Mouse (Mus musculus) limb, embryonic 14.5 days (tissue): ENCODE data around the gene Icam1. TPM values are rescaled to one million over a fixed set of nuclear protein-coding genes. Genes with fewer than 3 reads are reported as not detected.
A peak's percentile ranks its signal among the peaks of the same experiment; 100 is the strongest.

Experiments
- ATAC-seq: fragments of 200-750 bp; cut with Nextera tagmentation; 2 replicates; pipeline ENCODE4 v1.8.0; 2017; ENCODE audit warnings: low read depth, moderate number of reproducible peaks, moderate TSS enrichment; ENCODE audit not compliant: low FRiP score
- DNase-seq: peaks from one replicate; pipeline ENCODE4 v3.0.0-alpha.2; 2015; ENCODE audit warnings: low spot score
- H3K27ac ChIP-seq: fragments of 300-500 bp; sonication (generic); replicated peaks from 2 replicates; pipeline ENCODE4 v1.5.1; 2014; ENCODE audit warnings: low read depth, mild to moderate bottlenecking, low read length, moderate library complexity, mixed read lengths
- H3K27me3 ChIP-seq: fragments of 300-500 bp; sonication (generic); 2 replicates; pipeline ENCODE4 v1.6.1; 2014; ENCODE audit warnings: low read length, mixed read lengths; ENCODE audit not compliant: control insufficient read depth, insufficient read depth
- H3K36me3 ChIP-seq: fragments of 300-500 bp; sonication (generic); 2 replicates; pipeline ENCODE4 v1.6.1; 2014; ENCODE audit warnings: mild to moderate bottlenecking, low read length, moderate library complexity, mixed read lengths; ENCODE audit not compliant: control insufficient read depth, insufficient read depth
- H3K4me1 ChIP-seq: fragments of 300-500 bp; sonication (generic); 2 replicates; pipeline ENCODE4 v1.6.1; 2014; ENCODE audit warnings: antibody characterized with exemption, low read length, mixed read lengths; ENCODE audit not compliant: control insufficient read depth, insufficient read depth
- H3K4me2 ChIP-seq: fragments of 300-500 bp; sonication (generic); replicated peaks from 2 replicates; pipeline ENCODE4 v1.6.1; 2014; ENCODE audit warnings: low read depth, mild to moderate bottlenecking, low read length, moderate library complexity; ENCODE audit not compliant: severe bottlenecking
- H3K4me3 ChIP-seq: fragments of 300-500 bp; sonication (generic); replicated peaks from 2 replicates; pipeline ENCODE4 v1.5.1; 2014; ENCODE audit warnings: low read length
- H3K9ac ChIP-seq: fragments of 300-500 bp; sonication (generic); 2 replicates; pipeline ENCODE4 v1.6.1; 2014; ENCODE audit warnings: mild to moderate bottlenecking, low read depth, low read length, moderate library complexity; ENCODE audit not compliant: severe bottlenecking
- H3K9me3 ChIP-seq: fragments of 300-500 bp; sonication (generic); 2 replicates; pipeline ENCODE4 v1.6.1; 2016; ENCODE audit warnings: low read length; ENCODE audit not compliant: control insufficient read depth
- POLR2A ChIP-seq: fragments of 200-500 bp; IDR thresholded peaks from 2 replicates; pipeline ENCODE4 v1.8.0; 2012; ENCODE audit warnings: inconsistent platforms, mild to moderate bottlenecking, moderate library complexity, borderline replicate concordance; ENCODE audit not compliant: insufficient read depth, insufficient read length; ENCODE audit errors: extremely low read depth
- WGBS: fragments of 180-500 bp; shearing (Covaris S2); extraction: QIAGEN DNeasy Blood & Tissue Kit; methylation state at CpG from one replicate; pipeline ENCODE4 v1.1.7; 2014; 5-methylcytosine and 5-hydroxymethylcytosine counted together
- polyA plus RNA-seq, 2 experiments: library from polyadenylated mRNA; depleted of rRNA in 1 of 2; stranded (reverse) in 1 of 2; unstranded in 1 of 2; fragments of >200 nt; fragmentation: Nextera tagmentation in 1 of 2; extraction: Ambion mirVana in 1 of 2; gene quantifications; 2 replicates each; pipeline versions ENCODE4 v1.2.1 to v1.2.3; 2012 to 2014

Icam1 gene
- polyA plus RNA-seq, 2 experiments = 15.5 to 18.3 TPM

DNA sequence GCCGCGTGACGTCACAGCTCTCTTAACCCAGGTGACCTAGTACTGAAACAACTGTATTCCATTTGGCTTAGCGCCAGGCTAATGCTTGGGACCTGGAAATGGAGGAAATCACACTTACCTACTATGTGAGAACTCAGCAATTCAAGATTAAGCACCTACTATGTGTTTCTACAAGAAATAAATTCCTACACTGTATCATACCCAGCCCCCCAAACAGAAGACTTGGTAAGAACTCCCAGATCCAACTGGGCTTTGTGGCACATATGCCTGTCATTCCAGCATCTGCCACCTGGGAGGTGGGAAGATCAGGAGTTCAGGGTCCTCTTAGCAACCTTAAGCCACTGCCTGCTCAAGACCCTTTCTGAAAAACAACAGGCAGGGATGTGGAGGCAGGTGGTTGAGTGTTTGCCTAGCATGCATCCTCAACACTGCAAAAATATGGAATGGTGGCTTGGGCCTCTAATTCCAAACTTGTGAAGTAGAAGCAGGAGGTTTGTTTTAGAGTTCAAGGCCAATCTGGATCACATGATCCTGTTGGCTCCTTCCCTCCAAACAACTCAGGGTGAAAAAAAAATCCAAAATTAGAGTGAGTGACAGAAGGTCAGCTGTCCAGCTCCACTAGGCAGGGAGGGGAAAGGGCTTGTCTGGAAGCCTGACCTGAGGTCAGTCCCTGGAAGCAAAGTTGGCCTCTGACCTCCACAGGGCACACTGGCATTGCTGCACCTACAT, 38.7 kb upstream of the Icam1 start:
- Histone ChIP-seq H3K9me3 (no peaks in the 10 kb centered on the region), H3K4me2 (peak overlapping the region; percentile 70), H3K27ac (peak overlapping the region; percentile 98), H3K4me3 (peak overlapping the region; percentile 92), H3K9ac (peak overlapping the region; percentile 93), H3K36me3 (no peaks in the 10 kb centered on the region; the same call in 1 of the 2 replicates), H3K27me3 (no peaks in the 10 kb centered on the region), H3K4me1 (peaks cover 35% of the 10 kb centered on the region)
- no peak for DNase-seq
- no peak for ATAC-seq
- TF ChIP-seq POLR2A = no peak
- WGBS = 2% methylated on average over 4 of the region's 4 CpGs

DNA sequence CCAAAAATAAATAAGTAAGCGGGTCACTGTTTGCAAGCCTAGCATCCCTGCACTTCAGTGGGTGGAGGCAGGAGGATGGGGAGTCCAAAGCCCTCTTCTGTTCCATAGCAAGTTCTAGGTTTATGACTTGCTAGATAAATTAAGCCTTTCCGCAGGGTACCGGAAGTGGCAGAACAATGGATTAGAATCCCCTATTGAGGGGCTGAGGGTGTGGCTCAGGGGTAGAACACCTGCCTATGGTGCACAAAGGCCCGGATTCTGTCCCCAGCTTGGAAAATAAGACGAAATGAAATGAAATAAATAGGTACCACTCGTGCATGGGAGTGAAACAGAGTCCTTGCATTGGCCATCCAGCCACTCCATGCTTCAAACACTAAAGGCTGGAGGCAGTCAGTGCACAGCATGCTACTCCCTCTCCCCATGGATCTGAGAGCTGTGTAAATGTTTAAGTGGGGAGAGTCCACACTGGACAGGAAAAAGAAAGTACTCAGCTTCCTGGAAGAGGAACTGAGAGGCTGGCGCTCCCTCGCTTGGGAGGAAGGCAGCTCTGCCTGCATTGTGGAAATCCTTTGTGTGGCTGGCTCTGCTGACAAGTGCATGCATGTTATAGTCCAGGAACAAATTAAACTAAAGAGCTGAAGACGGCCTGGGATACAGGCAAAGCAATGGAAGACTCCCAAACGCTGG, 37.2 kb upstream of the Icam1 start:
- TF ChIP-seq POLR2A = no peak
- Histone ChIP-seq H3K36me3 (no peaks in the 10 kb centered on the region; the same call in 1 of the 2 replicates), H3K4me3 (no peak overlapping the region), H3K27me3 (no peaks in the 10 kb centered on the region), H3K9ac (no peak overlapping the region), H3K9me3 (no peaks in the 10 kb centered on the region), H3K27ac (0 out of 2 replicates have a peak overlapping the region, but pooled peaks have one; percentile 14), H3K4me2 (no peak overlapping the region), H3K4me1 (peaks cover 26% of the 10 kb centered on the region)
- WGBS = 57% methylated on average over 10 of the region's 10 CpGs
- ATAC-seq (no peak), DNase-seq (no peak)

DNA sequence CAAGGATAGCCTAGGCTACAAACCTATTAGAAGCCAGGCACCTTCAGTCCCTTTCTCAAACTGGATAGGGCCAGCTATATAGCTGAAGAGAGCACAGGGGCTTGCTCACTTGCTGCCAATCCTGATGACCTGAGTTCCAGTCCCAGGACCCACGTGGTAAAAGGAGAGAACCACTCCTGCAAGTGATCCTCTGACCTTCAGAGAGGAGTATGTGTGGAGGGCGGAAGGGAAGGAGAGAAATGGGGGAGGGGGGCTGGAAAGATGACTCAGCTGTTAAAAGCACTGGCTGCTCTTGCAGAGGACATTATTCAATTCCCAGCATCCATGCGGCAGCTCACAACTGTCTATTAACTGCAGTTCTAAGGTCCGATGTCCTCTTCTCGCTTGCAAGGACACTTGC, 36.6 kb upstream of the Icam1 start:
- Histone ChIP-seq H3K27ac (0 out of 2 replicates have a peak overlapping the region, but pooled peaks have one; percentile 14), H3K4me1 (peaks cover 20% of the 10 kb centered on the region), H3K27me3 (no peaks in the 10 kb centered on the region), H3K9ac (no peak overlapping the region), H3K9me3 (no peaks in the 10 kb centered on the region), H3K4me2 (no peak overlapping the region), H3K36me3 (no peaks in the 10 kb centered on the region), H3K4me3 (no peak overlapping the region)
- TF ChIP-seq POLR2A = no peak
- DNase-seq (no peak), ATAC-seq (no peak)
- WGBS = 59% methylated on average over 5 of the region's 5 CpGs

DNA sequence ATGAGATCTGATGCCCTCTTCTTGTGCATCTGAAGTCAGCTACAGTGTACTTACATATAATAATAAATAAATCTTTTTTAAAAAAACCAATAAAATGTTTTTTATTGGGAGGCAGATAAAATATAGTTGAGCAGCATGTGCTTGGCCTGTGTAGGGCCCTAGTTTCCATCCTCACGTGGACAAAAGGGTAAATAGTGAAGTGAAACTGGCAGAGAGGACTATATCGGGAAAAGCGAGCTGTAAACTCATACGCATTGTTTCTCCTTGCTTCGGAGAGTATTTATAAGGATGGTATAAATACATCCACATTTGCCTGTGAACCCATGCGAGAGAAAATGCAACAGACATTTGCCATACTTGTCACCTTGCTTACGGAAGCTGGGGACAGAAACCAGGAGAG, 36.0 kb upstream of the Icam1 start:
- Histone ChIP-seq H3K4me2 (no peak overlapping the region), H3K9me3 (no peaks in the 10 kb centered on the region), H3K4me1 (peaks cover 15% of the 10 kb centered on the region), H3K4me3 (no peak overlapping the region), H3K36me3 (no peaks in the 10 kb centered on the region), H3K27me3 (no peaks in the 10 kb centered on the region), H3K27ac (no peak overlapping the region), H3K9ac (no peak overlapping the region)
- ATAC-seq = no peak
- no peak for TF ChIP-seq POLR2A
- DNase-seq = no peak
- WGBS = 84% methylated on average over 7 of the region's 7 CpGs

DNA sequence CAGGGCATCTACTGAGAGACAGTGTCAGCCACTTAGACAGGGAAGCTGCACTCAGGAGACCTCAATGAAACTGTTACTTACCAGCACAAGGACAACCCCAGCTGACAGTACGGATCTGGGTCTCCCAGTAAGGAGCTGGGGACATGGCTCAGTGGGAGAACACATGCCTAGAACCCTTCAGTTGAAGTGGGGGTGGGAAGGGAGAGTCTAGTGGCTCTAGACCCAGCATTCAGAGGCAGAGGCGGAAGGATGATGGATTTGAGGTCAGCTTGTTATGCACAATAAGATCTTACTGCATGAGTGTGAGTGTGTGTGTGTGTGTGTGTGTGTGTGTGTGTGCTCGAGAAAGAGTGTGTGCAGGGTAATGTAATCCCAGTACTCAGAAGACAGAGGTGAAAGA, 33.6 kb upstream of the Icam1 start:
- no peaks in the 10 kb centered on the region for H3K36me3 ChIP-seq
- no peak for TF ChIP-seq POLR2A
- ATAC-seq (no peak), DNase-seq (no peak)
- no peaks in the 10 kb centered on the region for H3K9me3 ChIP-seq
- H3K4me3 ChIP-seq = no peak overlapping the region
- no peak overlapping the region for H3K4me2 ChIP-seq
- WGBS = 73% methylated on average over 3 of the region's 3 CpGs
- H3K4me1 ChIP-seq = peaks cover 14% of the 10 kb centered on the region
- no peaks in the 10 kb centered on the region for H3K27me3 ChIP-seq
- H3K27ac ChIP-seq = no peak overlapping the region
- H3K9ac ChIP-seq = 0 out of 2 replicates have a peak overlapping the region, but pooled peaks have one; percentile 2
